Mouse (Mus musculus) C2C12 (cell line): Measurements from ENCODE around the gene Rptor. TPM values are rescaled to one million over a fixed set of nuclear protein-coding genes. Genes with fewer than 3 reads are reported as not detected.

Source experiments
- H3K27me3 ChIP-seq: one replicate; pipeline ENCODE4 v1.6.1; 2011; ENCODE audit not compliant: control insufficient read depth, insufficient read depth, insufficient read length
- H3K36me3 ChIP-seq: one replicate; pipeline ENCODE4 v1.6.1; 2011; ENCODE audit not compliant: control insufficient read depth, insufficient read depth
- H3K4me3 ChIP-seq: one replicate; pipeline ENCODE4 v1.5.1; 2011; ENCODE audit warnings: mild to moderate bottlenecking, control low read depth; ENCODE audit not compliant: poor library complexity, insufficient read depth, severe bottlenecking
- H3K79me2 ChIP-seq: one replicate; pipeline ENCODE4 v1.6.1; 2011; ENCODE audit not compliant: control insufficient read depth, insufficient read depth
- H3K79me3 ChIP-seq: one replicate; pipeline ENCODE4 v1.6.1; 2011; ENCODE audit warnings: low read depth, control low read depth
- H3ac ChIP-seq: one replicate; pipeline ENCODE3; 2011; ENCODE audit warnings: low read depth; ENCODE audit not compliant: control insufficient read depth, insufficient read length
- CEBPB ChIP-seq: IDR thresholded peaks from one replicate; pipeline ENCODE4 v1.6.1; 2011; ENCODE audit warnings: low read depth, mild to moderate bottlenecking, control low read depth, moderate library complexity
- CTCF ChIP-seq: IDR thresholded peaks from one replicate; pipeline ENCODE4 v1.5.1; 2011; ENCODE audit not compliant: control insufficient read depth, insufficient read depth, insufficient read length
- FOSL1 ChIP-seq: IDR thresholded peaks from one replicate; pipeline ENCODE4 v1.8.0; 2011; ENCODE audit warnings: mild to moderate bottlenecking, low read length; ENCODE audit not compliant: poor library complexity, insufficient read depth, severe bottlenecking
- MAX ChIP-seq: IDR thresholded peaks from one replicate; pipeline ENCODE4 v1.6.1; 2011; ENCODE audit warnings: mild to moderate bottlenecking, control low read depth
- MYOD1 ChIP-seq: IDR thresholded peaks from one replicate; pipeline ENCODE4 v1.6.1; 2011; ENCODE audit warnings: low read depth; ENCODE audit not compliant: control insufficient read depth, insufficient read length
- MYOG ChIP-seq: IDR thresholded peaks from one replicate; pipeline ENCODE4 v1.6.1; 2011; ENCODE audit not compliant: control insufficient read depth, insufficient read length; ENCODE audit errors: extremely low read depth
- USF1 ChIP-seq: IDR thresholded peaks from one replicate; pipeline ENCODE4 v1.6.1; 2011; ENCODE audit warnings: low read depth, mild to moderate bottlenecking, control low read depth, moderate library complexity
- polyA plus RNA-seq: library from polyadenylated mRNA; unstranded; fragments of >200 nt; fragmentation: generic; extraction: Trizol; gene quantifications from one replicate; pipeline ENCODE4 v1.2.1, GENCODE M21; 2012; ENCODE audit warnings: missing spikeins

Rptor gene
- polyA plus RNA-seq, 1 experiment = 34.8 TPM

DNA sequence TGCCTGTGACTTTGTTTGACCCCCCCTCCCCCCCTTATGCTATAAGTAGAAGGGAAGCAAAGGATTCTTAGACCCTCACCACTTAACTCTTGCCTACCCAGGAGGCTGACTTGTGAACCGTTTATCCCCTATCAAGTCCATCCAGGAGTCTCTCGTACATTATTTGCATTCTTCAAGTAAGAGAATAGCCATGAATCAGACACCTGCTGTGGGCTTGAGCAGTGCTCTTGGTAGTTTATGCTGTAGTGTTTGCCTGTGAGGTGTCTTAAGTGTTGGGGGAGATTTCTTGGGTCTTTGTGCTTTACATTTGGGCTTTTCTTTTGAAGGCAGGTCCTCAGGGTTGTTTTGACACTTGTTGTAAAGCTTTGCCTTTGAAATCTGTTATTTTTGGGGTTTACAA lies 69.3 kb downstream of the Rptor start:
- H3K4me3 ChIP-seq = no peak overlapping the region
- TF ChIP-seq MAX (no peak), FOSL1 (no peak)
- peaks cover 4% of the 10 kb centered on the region for H3K36me3 ChIP-seq
- no peak overlapping the region for H3ac ChIP-seq
- peaks cover 96% of the 10 kb centered on the region for H3K79me2 ChIP-seq
- H3K79me3 ChIP-seq = peaks cover 47% of the 10 kb centered on the region
- no peaks in the 10 kb centered on the region for H3K27me3 ChIP-seq

DNA sequence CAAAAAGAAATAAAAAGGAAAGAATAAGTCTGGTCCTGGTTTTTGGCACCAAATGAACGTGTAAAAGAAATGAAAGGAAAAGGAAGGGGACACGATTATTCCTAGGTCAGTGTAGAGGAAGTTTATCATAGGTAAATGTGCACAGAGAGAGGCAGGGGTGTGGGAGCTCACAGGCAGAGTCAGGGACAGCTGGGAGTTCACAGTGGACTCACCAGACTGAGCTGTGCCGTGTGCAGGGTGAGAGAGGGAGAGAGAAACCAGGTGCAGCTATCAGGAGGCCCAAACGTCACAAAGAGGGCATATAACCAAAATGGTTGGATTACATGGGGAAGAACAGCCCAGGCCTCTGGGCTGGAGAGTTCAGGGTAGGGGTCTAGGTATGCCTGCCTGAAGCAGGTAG lies 70.1 kb downstream of the Rptor start:
- H3K79me2 ChIP-seq = peaks cover 94% of the 10 kb centered on the region
- peaks cover 4% of the 10 kb centered on the region for H3K36me3 ChIP-seq
- H3K27me3 ChIP-seq = no peaks in the 10 kb centered on the region
- TF ChIP-seq MYOD1 (no peak), CEBPB (no peak), MYOG (no peak), FOSL1 (no peak), CTCF (no peak), MAX (no peak), USF1 (no peak)
- no peak overlapping the region for H3ac ChIP-seq
- peaks cover 42% of the 10 kb centered on the region for H3K79me3 ChIP-seq
- H3K4me3 ChIP-seq = no peak overlapping the region

DNA sequence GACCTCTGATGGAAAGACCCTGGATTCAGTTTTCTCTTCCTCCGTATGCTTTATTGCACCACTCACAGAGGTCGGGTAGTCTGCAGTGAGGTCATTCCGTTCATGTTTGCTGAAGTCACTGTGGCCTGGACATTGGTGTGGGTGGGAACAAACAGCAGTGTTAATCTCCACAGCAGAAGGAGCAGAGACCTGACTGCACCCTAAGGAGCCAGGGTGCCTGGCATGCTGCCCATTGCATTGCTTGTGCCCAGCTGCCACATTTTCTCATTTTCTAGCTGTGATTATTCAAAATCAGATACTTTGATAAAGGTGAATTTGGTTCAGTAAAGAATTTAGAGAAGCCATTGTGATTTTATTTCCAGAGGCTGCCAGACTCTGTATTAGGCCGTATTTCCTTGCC lies 72.1 kb downstream of the Rptor start:
- TF ChIP-seq USF1 (no peak), MYOD1 (no peak), FOSL1 (no peak), CEBPB (peak; percentile 14), MYOG (no peak)
- H3ac ChIP-seq = no peak overlapping the region
- no peaks in the 10 kb centered on the region for H3K27me3 ChIP-seq
- peaks cover 4% of the 10 kb centered on the region for H3K36me3 ChIP-seq
- peaks cover 43% of the 10 kb centered on the region for H3K79me3 ChIP-seq
- peaks cover 94% of the 10 kb centered on the region for H3K79me2 ChIP-seq
- no peak overlapping the region for H3K4me3 ChIP-seq

DNA sequence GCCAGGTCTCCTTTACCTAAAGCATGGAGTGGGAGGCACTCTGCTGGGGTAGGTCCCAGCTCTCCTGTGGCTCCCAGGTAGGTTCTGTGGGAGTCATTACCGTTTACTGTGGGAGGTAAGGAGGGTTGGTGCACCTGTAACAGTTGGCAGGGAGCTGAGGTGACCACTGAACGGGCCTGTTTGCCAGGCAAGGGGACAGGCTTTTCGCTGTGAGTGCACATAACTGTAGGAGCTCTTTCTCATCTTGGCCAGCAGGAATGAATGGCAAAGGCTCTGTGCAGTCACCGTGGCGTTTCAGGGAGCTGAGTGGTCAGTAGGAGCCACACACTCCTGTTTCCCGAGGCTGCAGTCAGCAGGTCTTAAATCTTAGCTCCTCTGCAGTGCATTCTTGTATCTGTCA lies 72.8 kb downstream of the Rptor start:
- TF ChIP-seq USF1 = no peak
- no peak for TF ChIP-seq MAX
- H3K27me3 ChIP-seq = no peaks in the 10 kb centered on the region
- H3K79me2 ChIP-seq = peaks cover 94% of the 10 kb centered on the region
- peaks cover 49% of the 10 kb centered on the region for H3K79me3 ChIP-seq
- H3K4me3 ChIP-seq = no peak overlapping the region
- H3K36me3 ChIP-seq = peaks cover 4% of the 10 kb centered on the region
- no peak overlapping the region for H3ac ChIP-seq

DNA sequence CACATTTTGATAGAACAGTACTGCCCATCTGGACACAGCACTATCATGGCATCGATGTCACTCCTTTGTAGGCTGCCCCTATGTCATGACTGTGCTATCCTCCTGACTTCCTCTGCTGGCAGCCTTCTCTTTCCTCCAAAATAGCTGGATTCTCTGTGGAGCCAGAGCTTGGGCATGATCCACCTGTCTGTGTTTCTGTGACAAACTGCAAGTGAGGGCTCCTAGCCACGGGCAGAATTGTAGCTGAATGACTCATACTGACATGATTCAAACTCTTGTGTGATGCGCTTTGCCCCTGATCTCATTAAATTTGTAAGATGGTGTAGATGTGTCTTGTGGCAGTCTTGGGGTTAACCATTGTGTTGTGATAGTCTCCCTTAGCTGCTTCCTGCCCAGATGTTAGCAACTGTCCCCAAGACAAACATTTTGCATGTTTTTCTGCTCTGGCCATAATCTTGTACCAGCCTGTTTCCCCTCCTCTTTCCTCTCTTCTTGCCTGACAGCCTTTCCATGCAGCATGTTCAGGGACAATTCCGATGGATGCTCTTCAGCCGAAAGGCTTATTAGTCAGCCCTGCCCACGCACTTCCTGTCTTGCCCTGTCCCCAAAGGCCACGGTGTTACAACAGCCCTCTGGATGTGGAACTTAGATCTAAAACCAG lies 74.2 kb downstream of the Rptor start:
- Histone ChIP-seq H3K27me3 (no peaks in the 10 kb centered on the region), H3ac (no peak overlapping the region), H3K79me2 (peaks cover 94% of the 10 kb centered on the region), H3K79me3 (peaks cover 59% of the 10 kb centered on the region), H3K36me3 (peaks cover 4% of the 10 kb centered on the region), H3K4me3 (no peak overlapping the region)
- TF ChIP-seq FOSL1 (peak; percentile 91), MYOG (no peak), USF1 (peak; percentile 1), CEBPB (peak; percentile 22), MAX (no peak), MYOD1 (peak; percentile 82), CTCF (no peak)

DNA sequence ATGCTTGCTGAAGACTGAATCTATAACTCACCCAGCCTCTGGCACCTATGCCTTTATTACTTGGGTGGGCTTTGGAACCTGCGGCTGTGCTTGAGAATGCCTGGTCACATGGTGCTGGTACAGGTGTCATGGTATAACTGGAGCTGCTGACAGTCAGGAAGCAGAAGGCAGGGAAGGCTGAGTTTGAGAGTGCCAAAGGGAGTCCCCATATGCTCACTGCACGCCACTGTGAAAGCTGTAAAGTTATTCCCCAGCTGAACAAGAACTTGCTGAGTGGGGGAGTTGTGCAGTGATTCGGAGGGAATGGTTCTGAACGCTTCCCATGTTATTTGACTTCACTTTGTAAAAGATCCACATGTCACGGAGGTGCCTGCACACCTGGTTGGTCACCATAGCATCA lies 75.7 kb downstream of the Rptor start:
- Histone ChIP-seq H3ac (no peak overlapping the region), H3K36me3 (no peaks in the 10 kb centered on the region), H3K79me2 (peaks cover 94% of the 10 kb centered on the region), H3K79me3 (peaks cover 62% of the 10 kb centered on the region), H3K27me3 (no peaks in the 10 kb centered on the region), H3K4me3 (no peak overlapping the region)
- no peak for TF ChIP-seq USF1

- TF ChIP-seq MYOD1 (no peak), CEBPB (no peak), MYOG (no peak), CTCF (no peak), MAX (no peak), FOSL1 (no peak), USF1 (no peak)
- peaks cover 67% of the 10 kb centered on the region for H3K79me3 ChIP-seq
- H3K4me3 ChIP-seq = no peak overlapping the region
- H3K79me2 ChIP-seq = peaks cover 94% of the 10 kb centered on the region
- no peaks in the 10 kb centered on the region for H3K36me3 ChIP-seq
- H3ac ChIP-seq = no peak overlapping the region
- no peaks in the 10 kb centered on the region for H3K27me3 ChIP-seq
These were observed 78.0 kb downstream of the Rptor start for GRCm38 (mm10) chr11:119680735-119681134.
